Mouse (Mus musculus): ENCODE measurements around the gene Maml3.

The Maml3 gene

GRCm38 (mm10) chr3:51824506-51824905, 280.4 kb downstream of the Maml3 start:
- DNase-seq (ENCODE audit: low spot score) = no peak

DNA sequence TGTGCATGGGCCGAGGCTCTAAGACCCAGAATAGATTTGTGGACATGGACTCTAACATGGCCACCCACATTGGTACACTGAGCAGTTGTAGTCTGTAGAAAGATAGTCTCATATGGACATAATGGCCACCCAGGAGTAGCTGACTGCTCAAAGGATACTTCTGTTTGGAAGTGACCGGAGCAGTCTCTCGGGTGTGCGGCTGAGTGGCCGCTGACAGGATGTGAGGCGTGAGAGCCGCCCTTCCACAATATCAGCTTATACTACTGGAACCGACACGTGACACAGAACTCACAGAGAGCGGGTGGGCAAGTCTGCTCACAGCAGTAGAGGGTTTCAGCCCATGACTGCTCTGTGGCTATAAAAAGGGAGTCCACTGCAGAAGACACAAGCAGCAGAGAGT, 283.3 kb downstream of the Maml3 start:
- DNase-seq (ENCODE audit: low spot score) = no peak

GRCm38 (mm10) chr3:51819109-51819508, 285.8 kb downstream of the Maml3 start:
- no peak for DNase-seq (ENCODE audit: low spot score)

DNA sequence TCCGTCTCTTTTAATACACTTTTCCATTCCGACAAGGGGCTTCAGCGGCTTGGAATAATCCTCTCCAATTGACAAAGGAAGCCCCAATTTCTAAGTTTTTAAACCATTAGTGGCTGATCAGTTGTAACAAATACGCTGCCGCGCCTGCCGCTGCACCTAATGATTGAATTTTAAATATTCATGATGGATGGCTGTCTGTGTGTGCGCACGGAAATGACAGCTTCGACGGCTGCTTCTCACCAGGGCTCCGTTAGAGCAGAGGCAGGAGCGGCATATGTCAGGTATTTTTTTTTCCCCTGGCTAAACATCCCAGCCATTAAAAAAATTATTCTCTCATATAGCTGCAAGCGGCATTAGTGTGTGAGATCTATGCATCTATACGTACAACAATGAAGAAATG, 287.0 kb downstream of the Maml3 start:
- no peak for DNase-seq (ENCODE audit: low spot score)

DNA sequence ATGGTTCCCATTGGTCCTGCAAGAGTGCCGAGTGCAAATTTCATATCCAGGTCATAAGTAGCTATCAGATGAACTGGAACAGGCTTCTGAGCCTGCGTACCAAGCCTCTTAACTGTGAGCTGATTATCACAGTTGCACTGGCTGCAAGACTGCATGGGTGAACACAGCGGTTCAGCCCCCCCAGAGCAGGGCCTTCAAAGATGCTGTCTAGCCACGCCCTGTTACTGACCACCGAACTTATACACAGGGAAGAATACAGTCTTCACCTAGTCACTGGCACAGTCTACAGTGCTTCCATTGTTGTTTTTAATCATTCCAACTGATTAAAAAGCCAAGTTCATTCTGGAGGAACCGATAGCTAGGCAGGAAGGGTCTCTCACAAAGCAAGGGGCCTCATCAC, 287.5 kb downstream of the Maml3 start:
- DNase-seq (ENCODE audit: low spot score) = no peak

- DNase-seq (ENCODE audit: low spot score) = no peak
Measured at GRCm38 (mm10) chr3:51816517-51817285, 288.2 kb downstream of the Maml3 start.

DNA sequence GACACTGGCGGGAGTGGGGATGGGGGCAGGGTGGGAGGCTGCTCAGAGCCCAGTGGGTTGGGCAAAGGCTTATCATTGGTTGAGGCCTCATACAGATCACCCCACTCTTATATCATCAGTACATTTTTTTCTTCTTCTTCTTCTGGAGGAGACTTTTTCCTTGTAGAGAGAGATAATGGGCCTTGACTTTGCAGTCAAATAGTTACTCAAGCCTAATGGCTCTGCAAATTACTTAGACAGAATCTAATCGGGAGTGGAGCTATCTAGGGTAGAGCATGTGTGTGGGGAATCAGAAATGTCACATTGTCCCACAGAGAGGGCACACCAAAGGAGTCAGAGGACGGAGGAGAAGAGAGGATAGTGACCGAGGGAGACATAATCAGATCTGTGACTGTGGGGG, 290.8 kb downstream of the Maml3 start:
- no peak for DNase-seq (ENCODE audit: low spot score)

- DNase-seq (ENCODE audit: low spot score) = no peak
Measured at GRCm38 (mm10) chr3:51813186-51813585, 291.7 kb downstream of the Maml3 start.

DNA sequence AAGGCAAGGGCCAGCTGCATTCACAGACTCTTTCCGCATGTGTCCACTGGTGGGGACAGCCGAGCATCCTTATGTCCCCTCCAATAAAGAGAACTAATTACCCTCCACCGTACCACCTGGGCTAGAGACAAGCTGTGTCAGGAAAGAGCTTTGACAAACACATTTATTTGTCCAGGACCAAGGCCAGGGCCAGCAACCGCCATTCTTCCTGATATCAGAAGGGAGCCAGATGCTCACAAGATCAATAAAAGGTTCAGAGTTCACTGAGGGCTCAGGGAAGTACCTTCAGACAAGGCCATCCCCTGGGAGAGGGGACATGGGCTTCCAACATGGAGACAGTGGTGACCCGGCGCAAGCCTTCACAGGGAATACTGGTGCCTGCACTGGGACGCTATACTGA, 294.1 kb downstream of the Maml3 start:
- DNase-seq (ENCODE audit: low spot score) = no peak

GRCm38 (mm10) chr3:51809822-51810221, 295.1 kb downstream of the Maml3 start:
- DNase-seq (ENCODE audit: low spot score) = no peak

DNA sequence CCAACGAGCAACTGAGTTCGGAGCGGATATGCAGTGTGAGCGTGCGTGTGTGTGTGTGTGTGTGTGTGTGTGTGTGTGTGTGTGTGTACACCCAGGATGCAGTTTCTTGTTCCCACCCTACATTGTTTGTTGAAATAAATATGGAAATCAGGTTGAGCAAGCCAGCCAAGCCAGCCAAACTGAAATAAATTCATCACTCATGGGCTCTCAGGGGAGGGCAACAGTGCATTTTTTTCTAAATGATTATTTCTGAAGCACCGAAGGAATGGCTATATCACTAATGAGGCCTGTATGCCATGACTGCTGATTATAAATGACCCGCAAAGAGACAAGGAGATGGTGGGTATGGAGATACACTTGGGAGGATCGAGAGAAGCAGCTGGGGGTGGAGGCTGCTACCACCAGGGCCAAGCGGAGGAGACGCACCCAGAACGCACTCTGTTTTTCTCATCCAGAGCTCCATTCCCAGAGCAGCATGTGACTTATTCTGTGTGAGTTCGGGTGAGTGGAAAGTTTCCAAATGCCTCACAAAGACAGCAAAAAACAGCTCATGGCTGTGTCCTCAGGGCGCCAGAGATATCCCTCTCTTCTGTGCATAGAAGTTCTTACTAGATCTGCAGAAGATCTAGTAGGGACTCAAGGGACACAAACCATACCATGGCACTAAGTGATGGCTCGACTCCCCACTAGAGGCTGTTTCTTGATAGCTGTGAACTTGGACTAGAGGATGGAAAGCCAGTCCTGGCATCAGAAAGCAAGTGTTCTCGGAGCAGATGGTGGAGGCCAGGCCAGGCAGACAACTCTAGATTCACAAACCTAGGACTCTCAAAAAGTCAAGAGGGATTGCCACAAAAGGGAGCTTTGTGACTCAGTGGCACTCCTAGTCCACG, 296.6 kb downstream of the Maml3 start:
- no peak for DNase-seq (ENCODE audit: low spot score)

- no peak for DNase-seq (ENCODE audit: low spot score)
Measured at GRCm38 (mm10) chr3:51805488-51806318, 299.2 kb downstream of the Maml3 start.

GRCm38 (mm10) chr3:51803903-51804302, 301.0 kb downstream of the Maml3 start:
- no peak for DNase-seq (ENCODE audit: low spot score)

- DNase-seq (ENCODE audit: low spot score) = no peak
Measured at GRCm38 (mm10) chr3:51799650-51800049, 305.2 kb downstream of the Maml3 start.

GRCm38 (mm10) chr3:51796838-51797237, 308.0 kb downstream of the Maml3 start:
- DNase-seq (ENCODE audit: low spot score) = no peak

DNA sequence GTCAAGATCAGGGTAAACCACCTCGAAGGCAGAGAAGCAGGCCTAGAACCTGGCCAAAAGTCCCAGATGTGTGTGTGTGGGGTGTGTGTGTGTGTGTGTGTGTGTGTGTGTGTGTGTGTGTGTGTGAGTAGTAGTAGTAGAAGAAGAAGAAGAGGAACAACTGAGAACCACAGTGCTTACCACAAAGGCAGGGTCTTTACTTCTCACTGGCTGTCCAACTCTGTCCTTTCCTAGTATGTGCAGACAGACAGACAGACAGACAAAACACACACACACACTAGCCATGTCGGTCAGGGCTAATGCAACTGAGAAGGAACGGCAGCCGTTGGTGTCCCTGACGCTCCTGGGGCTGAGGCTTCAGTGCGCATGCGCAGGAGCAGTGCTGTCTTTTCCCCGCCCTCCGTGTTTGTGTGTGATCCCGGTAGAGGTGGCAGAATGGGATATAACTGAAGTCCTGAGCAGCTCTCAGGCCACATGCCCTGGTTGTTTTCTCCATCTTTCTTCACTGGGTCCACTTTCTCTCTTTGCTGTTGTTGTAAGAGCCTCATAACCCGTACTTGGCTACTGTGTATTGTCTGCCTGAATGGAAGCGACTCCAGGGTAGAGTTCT, 308.6 kb downstream of the Maml3 start:
- DNase-seq (ENCODE audit: low spot score) = no peak

DNA sequence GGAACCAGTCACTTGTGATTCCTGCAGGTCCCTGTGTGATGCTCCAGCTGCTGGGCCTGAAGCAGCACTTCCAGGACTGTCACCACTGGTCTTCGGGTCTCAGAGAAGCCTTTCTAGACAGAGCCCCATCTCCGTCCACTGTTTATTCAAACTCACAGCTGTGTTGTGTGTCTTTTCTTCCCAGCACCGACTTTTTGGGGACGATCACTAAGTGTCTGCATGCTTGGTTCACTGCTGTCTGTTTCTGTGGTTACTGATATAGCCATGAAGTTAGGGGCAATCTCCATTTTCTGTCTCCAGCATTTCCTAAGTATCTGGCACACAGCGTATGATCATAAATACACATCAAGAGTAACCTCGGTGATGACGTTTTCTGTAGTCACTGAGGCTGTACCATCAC, 313.3 kb downstream of the Maml3 start:
- no peak for DNase-seq (ENCODE audit: low spot score)

DNA sequence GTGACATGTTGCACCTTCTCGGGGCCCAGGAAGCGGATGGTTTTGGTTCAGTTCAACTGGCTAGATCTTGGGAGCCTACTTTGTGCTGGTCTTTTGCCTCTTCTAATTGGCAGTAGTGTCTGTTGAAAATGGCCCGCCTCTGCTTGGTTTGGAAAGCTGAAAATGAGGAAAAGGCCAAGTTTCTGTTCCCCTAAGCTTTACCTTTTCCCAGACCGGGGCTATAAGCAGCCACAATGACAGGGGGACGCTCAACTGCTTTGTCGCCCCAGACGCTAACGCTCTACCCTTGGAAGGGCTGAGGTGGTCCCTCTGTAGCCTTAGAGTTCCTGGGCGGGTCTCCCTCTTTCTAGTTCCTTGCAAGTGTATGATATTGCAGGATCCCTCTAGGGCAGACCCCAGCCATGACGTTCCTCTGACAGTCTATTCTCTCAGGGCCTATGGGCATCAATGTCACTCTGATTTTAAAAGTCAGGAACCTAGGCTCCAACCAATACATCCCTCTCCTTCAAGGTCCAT, 315.4 kb downstream of the Maml3 start:
- DNase-seq (ENCODE audit: low spot score) = no peak

- peak; percentile 15 for DNase-seq (ENCODE audit: low spot score)
Measured at GRCm38 (mm10) chr3:51788591-51789339, 316.1 kb downstream of the Maml3 start.

- no peak for DNase-seq (ENCODE audit: low spot score)
Measured at GRCm38 (mm10) chr3:51787945-51788344, 316.9 kb downstream of the Maml3 start.

- no peak for DNase-seq (ENCODE audit: low spot score)
Measured at GRCm38 (mm10) chr3:51785796-51786195, 319.1 kb downstream of the Maml3 start.

All from ovary, postnatal 10 days (tissue).